Mouse (Mus musculus): Measurements from ENCODE around the gene 6030445D17Rik. TPM values are rescaled to one million over a fixed set of nuclear protein-coding genes. Genes with fewer than 3 reads are reported as not detected.

The 6030445D17Rik gene
- total RNA-seq, 2 experiments from 2014 or later = 0.25 to 0.68 TPM

GRCm38 (mm10) chr4:136456516-136457218 lies 5.4 kb upstream of the 6030445D17Rik start:
- DNase-seq (ENCODE audit: low spot score in 2 of 2) = no peak
- intact Hi-C loops (cut with DNase I) = loop anchor here (5.0 kb wide), 1 partner anchor 146 kb away; the partner anchor contains the start of gene Kdm1a

GRCm38 (mm10) chr4:136458276-136458675 lies 3.8 kb upstream of the 6030445D17Rik start:
- no peak for DNase-seq (ENCODE audit: low spot score in 2 of 2)
- intact Hi-C loops (cut with DNase I) = loop anchor here (5.0 kb wide), 1 partner anchor 144 kb away; the partner anchor contains the start of gene Kdm1a

DNA sequence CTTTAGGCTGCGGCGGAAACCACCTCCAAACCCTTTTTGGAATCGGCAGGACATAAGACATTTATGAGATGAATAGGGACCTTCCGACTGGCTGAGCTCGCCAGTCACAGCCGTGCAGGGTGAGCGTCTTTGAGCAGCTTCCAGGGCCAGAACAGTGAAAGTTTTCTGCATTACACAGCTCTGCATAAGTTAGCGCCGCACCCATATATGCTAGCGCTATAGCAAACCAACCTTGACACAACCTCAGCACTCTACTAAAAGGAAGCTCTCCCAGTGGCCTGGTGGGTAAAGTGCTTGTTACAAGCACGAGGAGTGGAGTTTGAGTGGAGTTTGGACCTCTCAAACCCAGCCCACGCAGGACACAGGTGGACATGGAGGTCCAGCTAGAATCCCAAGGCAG lies 2.8 kb upstream of the 6030445D17Rik start:
- intact Hi-C loops (cut with DNase I) = loop anchor here (5.0 kb wide), 1 partner anchor 143 kb away; the partner anchor contains the start of gene Kdm1a

GRCm38 (mm10) chr4:136461206-136461605 lies 844 bp upstream of the 6030445D17Rik start:
- no peak for DNase-seq (ENCODE audit: low spot score in 2 of 2)
- intact Hi-C loops (cut with DNase I) = no loop called here

More for the DNA sequence above, 2.8 kb upstream of the 6030445D17Rik start:
- no peak for DNase-seq (ENCODE audit: low spot score in 2 of 2)

- peak in 1 of 2 experiments; percentile 23 for DNase-seq (ENCODE audit: low spot score in 2 of 2)
- intact Hi-C loops (cut with DNase I) = no loop called here
Observed at GRCm38 (mm10) chr4:136461761-136462085, 327 bp upstream of the 6030445D17Rik start.

DNA sequence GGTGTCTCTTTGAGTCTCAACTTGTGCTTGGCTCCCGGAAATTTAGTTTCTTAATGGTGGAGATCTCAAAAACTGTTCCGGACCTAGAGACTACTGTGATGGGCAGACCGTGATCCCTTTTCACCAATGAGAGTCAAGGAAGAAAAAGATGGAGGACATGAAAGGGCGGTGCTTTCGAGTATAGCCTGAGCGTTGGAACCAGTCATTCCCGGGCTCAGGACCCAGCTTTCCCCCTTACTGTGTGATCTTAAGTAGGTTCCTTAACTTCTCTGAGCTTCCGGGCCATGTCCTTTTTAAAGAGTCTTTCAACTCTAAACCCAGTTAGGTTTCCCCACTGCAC lies 759 bp downstream of the 6030445D17Rik start:
- no peak for DNase-seq (ENCODE audit: low spot score in 2 of 2)
- intact Hi-C loops (cut with DNase I) = no loop called here

- intact Hi-C loops (cut with DNase I) = no loop called here
- DNase-seq (ENCODE audit: low spot score in 2 of 2) = no peak
Observed at GRCm38 (mm10) chr4:136463436-136463835, 1.4 kb downstream of the 6030445D17Rik start.

GRCm38 (mm10) chr4:136466226-136466625 lies 4.2 kb downstream of the 6030445D17Rik start:
- intact Hi-C loops (cut with DNase I) = no loop called here
- no peak for DNase-seq (ENCODE audit: low spot score in 2 of 2)

- DNase-seq (ENCODE audit: low spot score in 2 of 2) = peak; percentile 69 to 80
- intact Hi-C loops (cut with DNase I) = no loop called here
Observed at GRCm38 (mm10) chr4:136468553-136469327, 6.7 kb downstream of the 6030445D17Rik start.

DNA sequence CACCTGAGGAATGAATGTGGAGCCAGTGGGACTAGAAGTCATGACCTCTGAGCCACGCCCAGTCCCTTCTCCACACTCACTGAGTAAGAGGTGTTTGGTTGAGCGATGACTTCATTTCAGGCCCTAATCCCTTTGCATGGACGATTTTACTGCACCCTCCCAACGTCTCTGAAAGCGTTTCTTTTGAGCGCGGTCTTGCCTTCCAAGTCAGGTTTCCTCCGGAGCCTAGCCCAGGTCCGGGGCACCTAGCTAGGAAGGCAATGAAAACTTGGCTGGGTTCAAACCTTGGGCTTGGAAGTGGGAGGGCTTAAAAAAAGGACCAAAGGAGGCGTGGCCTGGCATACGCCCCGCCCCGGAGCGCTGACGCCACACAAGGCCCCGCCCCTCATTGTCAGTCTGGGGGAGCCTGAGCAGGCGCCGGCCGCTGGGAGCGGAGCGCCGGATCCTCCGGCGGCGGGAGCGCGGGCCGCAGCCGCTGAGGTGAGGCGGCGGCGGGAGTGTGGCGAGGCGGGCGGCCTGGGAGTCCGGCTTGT lies 7.4 kb downstream of the 6030445D17Rik start, which contains the start of gene Luzp1:
Luzp1 (plus strand) TSS at position 391 of the 533 bp plus-strand sequence.
- intact Hi-C loops (cut with DNase I) = no loop called here
- peak; percentile 91 to 93 for DNase-seq (ENCODE audit: low spot score in 2 of 2)

GRCm38 (mm10) chr4:136469941-136470346 lies 7.9 kb downstream of the 6030445D17Rik start:
- intact Hi-C loops (cut with DNase I) = loop anchor here (5.0 kb wide), 1 partner anchor 47 kb away; no protein-coding TSS in a partner anchor
- no peak for DNase-seq (ENCODE audit: low spot score in 2 of 2)

- DNase-seq (ENCODE audit: low spot score in 2 of 2) = peak; percentile 57 to 70
- intact Hi-C loops (cut with DNase I) = loop anchor here (5.0 kb wide), 1 partner anchor 47 kb away; no protein-coding TSS in a partner anchor
Observed at GRCm38 (mm10) chr4:136470347-136471071, 8.5 kb downstream of the 6030445D17Rik start.

DNA sequence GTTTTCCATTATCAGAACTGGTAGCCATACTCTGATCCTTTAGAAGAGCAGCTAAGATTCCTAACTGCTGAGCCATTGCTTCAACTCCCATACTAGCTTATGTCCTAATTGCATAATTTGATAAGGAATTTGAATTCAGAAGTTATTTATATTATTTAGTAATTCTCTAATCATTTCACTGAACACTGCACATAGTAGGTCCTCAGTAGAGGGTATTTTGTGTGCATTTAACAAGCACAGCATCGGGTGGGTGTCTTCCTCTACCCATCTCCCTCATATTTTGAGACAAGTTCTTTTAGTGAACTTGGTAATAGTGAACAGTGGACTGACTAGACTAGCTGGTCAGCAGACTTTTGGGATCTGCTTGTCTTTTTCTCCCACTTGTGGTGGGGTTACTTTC lies 14.6 kb downstream of the 6030445D17Rik start:
- DNase-seq (ENCODE audit: low spot score in 2 of 2) = no peak
- intact Hi-C loops (cut with DNase I) = no loop called here

GRCm38 (mm10) chr4:136486549-136486948 lies 24.5 kb downstream of the 6030445D17Rik start:
- intact Hi-C loops (cut with DNase I) = no loop called here
- DNase-seq (ENCODE audit: low spot score in 2 of 2) = no peak

DNA sequence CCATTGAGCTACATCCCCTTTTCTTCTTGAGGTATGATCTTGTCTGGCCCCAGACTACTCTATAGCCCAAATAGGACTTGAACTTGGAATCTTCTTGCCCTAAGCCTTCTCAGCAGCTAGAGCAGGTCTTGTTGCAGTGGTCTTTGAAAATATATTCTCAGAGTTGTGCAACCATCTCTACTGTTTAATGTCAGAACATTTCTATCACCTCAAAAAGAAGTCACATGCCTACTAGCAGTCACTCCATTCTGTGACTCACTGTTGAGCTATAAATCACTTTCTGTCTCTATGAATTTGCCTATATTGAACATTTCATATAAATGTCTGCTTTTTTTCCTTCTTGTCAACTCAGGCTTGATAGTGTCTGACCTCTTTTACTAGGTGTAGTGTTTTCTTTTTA lies 33.9 kb downstream of the 6030445D17Rik start:
- no peak for DNase-seq (ENCODE audit: low spot score in 2 of 2)
- intact Hi-C loops (cut with DNase I) = no loop called here

DNA sequence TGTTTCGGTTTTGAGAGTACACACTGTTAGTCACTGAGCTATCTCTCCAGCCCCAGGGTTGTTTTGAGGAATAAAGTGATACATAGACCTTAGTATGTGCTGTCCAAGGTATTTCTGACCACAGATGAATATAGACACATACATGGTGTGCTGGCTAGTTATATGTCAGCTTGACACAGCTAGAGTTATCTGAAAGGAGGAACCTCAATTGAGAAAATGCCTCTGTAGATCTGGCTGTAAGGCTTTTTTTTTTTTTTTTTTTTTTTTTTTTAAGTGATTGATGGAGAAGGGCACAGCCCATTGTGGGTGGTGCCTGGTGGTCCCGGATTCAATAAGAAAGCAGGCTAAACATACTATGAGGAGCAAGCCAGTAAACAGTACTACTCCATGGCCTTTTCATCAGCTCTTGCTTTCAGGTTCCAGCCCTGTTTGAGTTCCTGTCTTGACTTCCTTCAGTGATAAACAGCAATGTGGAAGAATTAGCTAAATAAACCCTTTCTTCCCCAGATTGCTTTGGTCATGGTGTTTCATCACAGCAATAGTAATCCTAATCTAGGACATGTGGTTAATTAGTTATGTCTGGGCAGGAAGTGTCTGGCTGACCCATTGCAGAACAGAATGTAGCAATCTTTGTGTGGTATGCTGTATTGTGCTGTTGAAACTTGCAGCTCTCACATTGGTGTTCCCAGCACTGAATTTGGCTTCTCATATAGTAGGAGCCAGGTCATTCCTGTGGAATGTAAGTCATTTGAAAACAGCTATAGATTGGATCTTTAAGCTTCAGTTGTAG lies 43.6 kb downstream of the 6030445D17Rik start:
- intact Hi-C loops (cut with DNase I) = no loop called here
- no peak for DNase-seq (ENCODE audit: low spot score in 2 of 2)

DNA sequence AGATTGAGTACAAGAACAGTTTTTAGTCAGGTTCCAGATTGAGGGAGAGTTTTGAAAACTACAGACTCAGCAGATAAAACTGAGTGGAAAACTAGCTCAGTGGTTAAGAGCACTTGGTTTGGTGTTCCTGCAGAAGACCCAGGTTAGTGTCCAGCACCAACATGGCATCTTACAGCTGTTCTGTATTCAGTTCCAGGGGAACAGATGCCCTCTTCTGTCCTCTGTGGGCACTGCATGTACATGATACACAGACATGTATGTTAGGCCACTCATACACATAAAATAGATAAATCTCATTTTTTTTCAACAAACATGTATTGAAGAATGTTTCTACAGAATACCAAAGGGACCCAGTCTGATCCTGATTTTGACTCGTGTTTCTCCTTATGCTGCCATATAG lies 47.8 kb downstream of the 6030445D17Rik start:
- intact Hi-C loops (cut with DNase I) = no loop called here
- DNase-seq (ENCODE audit: low spot score in 2 of 2) = no peak

- no peak for DNase-seq (ENCODE audit: low spot score in 2 of 2)
- intact Hi-C loops (cut with DNase I) = no loop called here
Observed at GRCm38 (mm10) chr4:136511708-136512107, 49.7 kb downstream of the 6030445D17Rik start.

- no peak for DNase-seq (ENCODE audit: low spot score in 2 of 2)
- intact Hi-C loops (cut with DNase I) = no loop called here
Observed at GRCm38 (mm10) chr4:136512905-136513304, 50.9 kb downstream of the 6030445D17Rik start.
